Mouse (Mus musculus) liver, postnatal 0 days (tissue): Measurements from ENCODE around the gene Cmah. TPM values are rescaled to one million over a fixed set of nuclear protein-coding genes. Genes with fewer than 3 reads are reported as not detected.

Experiments
- ATAC-seq: fragments of 200-750 bp; cut with Nextera tagmentation; 2 replicates; pipeline ENCODE4 v1.8.0; 2017; ENCODE audit warnings: mild to moderate bottlenecking, moderate library complexity
- DNase-seq: peaks from one replicate; pipeline ENCODE4 v3.0.0-alpha.2; 2016
- H3K27ac ChIP-seq: fragments of 300-500 bp; sonication (generic); 2 replicates; pipeline ENCODE4 v1.5.1; 2014; ENCODE audit warnings: antibody characterized with exemption, moderate library complexity, mild to moderate bottlenecking, low read depth
- H3K27me3 ChIP-seq: fragments of 300-500 bp; sonication (generic); 2 replicates; pipeline ENCODE4 v1.6.1; 2014; ENCODE audit warnings: low read length, control low read depth, mixed read lengths; ENCODE audit not compliant: insufficient read depth
- H3K36me3 ChIP-seq: fragments of 300-500 bp; sonication (generic); replicated peaks from 2 replicates; pipeline ENCODE4 v1.6.1; 2014; ENCODE audit warnings: mild to moderate bottlenecking, control low read depth, low read length, moderate library complexity, mixed read lengths; ENCODE audit not compliant: insufficient read depth
- H3K4me1 ChIP-seq: fragments of 300-500 bp; sonication (generic); 2 replicates; pipeline ENCODE4 v1.6.1; 2014; ENCODE audit warnings: antibody characterized with exemption, mild to moderate bottlenecking, control low read depth; ENCODE audit not compliant: insufficient read depth
- H3K4me2 ChIP-seq: fragments of 300-500 bp; sonication (generic); 2 replicates; pipeline ENCODE4 v1.6.1; 2014; ENCODE audit warnings: low read depth, mild to moderate bottlenecking, low read length, moderate library complexity, mixed read lengths
- H3K4me3 ChIP-seq: fragments of 300-500 bp; sonication (generic); 2 replicates; pipeline ENCODE4 v1.5.1; 2014; ENCODE audit warnings: low read depth, low read length
- H3K9ac ChIP-seq: fragments of 300-500 bp; sonication (generic); replicated peaks from 2 replicates; pipeline ENCODE4 v1.6.1; 2014; ENCODE audit warnings: mild to moderate bottlenecking, moderate library complexity
- H3K9me3 ChIP-seq: fragments of 300-500 bp; sonication (generic); 2 replicates; pipeline ENCODE4 v1.6.1; 2016; ENCODE audit warnings: mild to moderate bottlenecking, control low read depth, low read length, mixed read lengths
- CTCF ChIP-seq: sonication (generic); IDR thresholded peaks from 2 replicates; pipeline ENCODE4 v1.5.1; 2016; ENCODE audit warnings: antibody characterized with exemption, low read depth
- EP300 ChIP-seq: IDR thresholded peaks from 2 replicates; pipeline ENCODE4 v1.6.1; 2016; ENCODE audit warnings: antibody characterized with exemption, low read depth, mild to moderate bottlenecking
- WGBS: fragments of 180-500 bp; shearing (Covaris S2); extraction: QIAGEN DNeasy Blood & Tissue Kit; methylation state at CpG from one replicate; pipeline ENCODE4 v1.1.7; 2014; ENCODE audit not compliant: insufficient replicate concordance; 5-methylcytosine and 5-hydroxymethylcytosine counted together
- polyA plus RNA-seq: library from polyadenylated mRNA; unstranded; fragments of >200 nt; fragmentation: Nextera tagmentation; extraction: Ambion mirVana; gene quantifications from 2 replicates; pipeline ENCODE4 v1.2.1, GENCODE M21; 2015

Gene Cmah
- polyA plus RNA-seq, 1 experiment from 2014 or later = 3.7 TPM

DNA sequence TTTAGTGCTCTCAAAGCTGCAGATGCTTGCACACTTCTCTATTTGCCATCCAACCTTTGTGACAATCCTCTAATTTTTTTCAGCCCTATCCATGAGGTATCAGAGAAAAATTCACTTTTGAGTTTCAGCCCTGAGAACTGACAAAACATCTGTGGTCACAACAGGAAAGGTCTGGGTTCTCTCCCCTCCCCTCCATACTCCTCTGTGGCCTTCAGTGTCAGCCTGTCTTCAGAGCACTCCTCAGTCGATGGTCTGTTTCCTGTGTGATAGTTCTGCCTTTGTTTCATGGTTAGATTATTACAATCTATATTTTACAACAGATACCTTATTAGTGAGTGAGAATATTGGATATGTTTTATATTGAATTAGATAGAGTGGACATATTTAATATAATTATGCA is 184.2 kb downstream of the Cmah start:
- H3K9me3 ChIP-seq = no peaks in the 10 kb centered on the region
- peaks cover 10% of the 10 kb centered on the region; the same call in 1 of the 2 replicates for H3K4me1 ChIP-seq
- no peaks in the 10 kb centered on the region for H3K27me3 ChIP-seq
- DNase-seq (no peak), ATAC-seq (no peak)
- no peak overlapping the region for H3K27ac ChIP-seq
- no peak overlapping the region for H3K4me2 ChIP-seq
- WGBS = 35% methylated on average over 1 of the region's 1 CpGs
- H3K9ac ChIP-seq = no peak overlapping the region
- H3K4me3 ChIP-seq = no peak overlapping the region
- H3K36me3 ChIP-seq = no peaks in the 10 kb centered on the region
- TF ChIP-seq CTCF = no peak
- TF ChIP-seq EP300 = no peak

- DNase-seq = no peak
- Histone ChIP-seq H3K4me1 (peaks cover 10% of the 10 kb centered on the region; the same call in 1 of the 2 replicates), H3K36me3 (no peaks in the 10 kb centered on the region), H3K4me3 (no peak overlapping the region), H3K27me3 (no peaks in the 10 kb centered on the region), H3K27ac (no peak overlapping the region), H3K9me3 (no peaks in the 10 kb centered on the region), H3K9ac (no peak overlapping the region), H3K4me2 (no peak overlapping the region)
- TF ChIP-seq CTCF (no peak), EP300 (no peak)
- ATAC-seq = no peak
- 56% methylated on average over 14 of the region's 14 CpGs for WGBS
These were observed 184.8 kb downstream of the Cmah start for GRCm38 (mm10) chr13:24511932-24512520.

DNA sequence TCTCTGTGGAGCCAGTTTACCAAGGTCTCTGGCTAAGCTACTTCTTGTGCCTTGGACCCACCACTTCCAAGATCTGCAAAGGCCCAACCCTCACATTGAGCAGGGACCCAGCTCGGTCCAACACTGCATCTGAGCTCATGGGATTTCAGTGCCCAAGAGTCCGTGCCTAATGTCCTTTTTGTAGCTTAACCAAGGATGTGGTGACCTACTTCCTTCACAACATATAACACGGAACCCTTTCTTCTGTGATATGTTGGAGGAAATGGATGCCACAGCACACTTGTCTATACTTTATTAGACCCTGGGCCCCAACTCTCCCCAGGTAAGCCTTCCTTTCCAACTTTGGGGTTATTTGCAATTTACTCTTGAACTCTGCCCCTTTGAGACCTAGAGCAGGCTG is 186.5 kb downstream of the Cmah start:
- Histone ChIP-seq H3K9me3 (no peaks in the 10 kb centered on the region), H3K4me1 (peaks cover 10% of the 10 kb centered on the region; the same call in 1 of the 2 replicates), H3K4me3 (no peak overlapping the region), H3K4me2 (no peak overlapping the region), H3K36me3 (no peaks in the 10 kb centered on the region), H3K9ac (no peak overlapping the region), H3K27me3 (no peaks in the 10 kb centered on the region), H3K27ac (no peak overlapping the region)
- WGBS = 50% methylated on average over 3 of the region's 3 CpGs
- ATAC-seq (no peak), DNase-seq (no peak)
- no peak for TF ChIP-seq CTCF
- no peak for TF ChIP-seq EP300

DNA sequence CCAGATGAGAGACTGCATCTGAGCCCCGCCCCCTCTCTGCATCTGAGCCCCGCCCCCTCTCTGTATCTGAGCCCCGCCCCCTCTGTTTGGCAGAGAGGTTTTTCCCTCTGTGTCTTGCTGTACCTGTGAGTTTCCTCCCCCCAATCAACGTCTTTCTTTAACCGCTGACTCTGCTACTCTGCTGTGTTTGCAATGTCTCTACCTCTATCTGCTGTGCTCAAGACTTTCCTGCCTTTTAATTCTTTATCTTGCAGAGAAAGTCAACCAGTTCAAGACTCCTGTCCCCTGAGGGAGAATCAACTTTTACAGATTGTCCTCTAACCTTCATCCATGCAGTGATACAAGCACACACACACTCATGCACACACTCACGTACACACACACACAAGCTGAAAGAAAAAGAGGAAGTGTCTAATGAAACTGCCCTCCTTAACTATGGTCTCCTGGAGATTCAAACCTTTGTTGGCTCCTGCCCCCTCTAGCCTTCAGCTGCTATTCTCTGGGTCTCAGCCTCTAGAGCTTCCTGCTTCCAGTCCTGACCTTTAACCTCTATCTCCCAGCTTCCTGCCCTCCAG is 188.0 kb downstream of the Cmah start:
- Histone ChIP-seq H3K9me3 (no peaks in the 10 kb centered on the region), H3K4me1 (0 out of 2 replicates have a peak, but pooled peaks cover 7% of the 10 kb centered on the region), H3K27me3 (no peaks in the 10 kb centered on the region), H3K4me2 (no peak overlapping the region), H3K27ac (no peak overlapping the region), H3K36me3 (no peaks in the 10 kb centered on the region), H3K4me3 (no peak overlapping the region), H3K9ac (no peak overlapping the region)
- peak; percentile 48 for DNase-seq
- 30% methylated on average over 6 of the region's 6 CpGs for WGBS
- no peak for TF ChIP-seq CTCF
- TF ChIP-seq EP300 = no peak
- ATAC-seq = 0 out of 2 replicates have a peak, but pooled peaks have one; percentile 15

DNA sequence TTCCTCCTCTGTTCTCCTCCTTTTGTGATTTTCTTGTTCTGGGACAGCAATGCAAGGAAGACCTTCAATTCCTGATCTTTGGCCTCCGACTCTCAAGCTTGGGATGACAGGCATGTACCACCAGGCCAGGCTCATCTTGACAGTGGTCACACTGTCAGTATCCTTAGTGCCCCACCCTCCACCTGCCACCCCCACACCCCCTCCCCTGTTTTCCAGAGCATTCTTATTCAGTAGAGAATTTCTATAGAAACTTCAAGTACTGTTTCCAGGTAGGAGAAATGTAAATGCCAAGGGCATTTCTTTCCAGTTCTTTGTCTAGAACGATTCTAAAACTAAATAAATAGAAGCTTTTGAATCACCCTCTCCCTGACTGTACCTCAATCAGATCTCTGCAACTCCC is 190.6 kb downstream of the Cmah start:
- no peak for ATAC-seq

DNA sequence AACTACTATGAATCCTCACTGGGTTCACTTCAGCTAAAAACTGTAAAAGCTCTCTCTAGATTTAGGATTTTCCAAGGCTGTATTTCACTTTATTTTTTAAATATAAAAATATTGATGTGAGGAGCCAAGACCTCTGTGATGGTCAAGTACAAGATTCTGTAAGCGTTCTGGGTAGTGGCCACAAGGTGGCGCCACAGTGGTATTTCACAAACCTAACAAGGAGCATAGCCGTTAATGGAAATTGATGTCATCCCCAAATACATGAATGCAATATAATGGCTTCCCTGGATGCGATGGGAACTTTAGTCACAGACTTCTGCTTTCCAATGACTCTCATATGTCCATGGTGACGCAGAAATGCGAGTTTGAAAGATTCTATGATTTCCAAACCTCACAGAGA is 191.7 kb downstream of the Cmah start:
- H3K9me3 ChIP-seq = no peaks in the 10 kb centered on the region
- H3K27me3 ChIP-seq = no peaks in the 10 kb centered on the region
- H3K4me2 ChIP-seq = no peak overlapping the region
- 0 out of 2 replicates have a peak, but pooled peaks cover 2% of the 10 kb centered on the region for H3K4me1 ChIP-seq
- TF ChIP-seq CTCF (peak; percentile 88), EP300 (no peak)
- no peak overlapping the region for H3K27ac ChIP-seq
- no peak overlapping the region for H3K4me3 ChIP-seq
- DNase-seq = peak; percentile 77
- no peaks in the 10 kb centered on the region for H3K36me3 ChIP-seq
- ATAC-seq = no peak
- no peak overlapping the region for H3K9ac ChIP-seq
- 27% methylated on average over 6 of the region's 6 CpGs for WGBS

More for the DNA sequence above, 190.6 kb downstream of the Cmah start:
- no peak overlapping the region for H3K27ac ChIP-seq
- no peaks in the 10 kb centered on the region for H3K9me3 ChIP-seq
- no peak overlapping the region for H3K4me2 ChIP-seq
- no peaks in the 10 kb centered on the region for H3K36me3 ChIP-seq
- no peak for DNase-seq
- 0 out of 2 replicates have a peak, but pooled peaks cover 2% of the 10 kb centered on the region for H3K4me1 ChIP-seq
- 64% methylated on average over 2 of the region's 2 CpGs for WGBS
- no peak overlapping the region for H3K9ac ChIP-seq
- TF ChIP-seq EP300 (no peak), CTCF (no peak)
- no peak overlapping the region for H3K4me3 ChIP-seq
- no peaks in the 10 kb centered on the region for H3K27me3 ChIP-seq
